Mouse (Mus musculus): Measurements from ENCODE around the gene 1700022I11Rik. TPM values are rescaled to one million over a fixed set of nuclear protein-coding genes. Genes with fewer than 3 reads are reported as not detected.

1700022I11Rik gene
- polyA plus RNA-seq, 1 experiment from 2014 or later, result not detected

DNA sequence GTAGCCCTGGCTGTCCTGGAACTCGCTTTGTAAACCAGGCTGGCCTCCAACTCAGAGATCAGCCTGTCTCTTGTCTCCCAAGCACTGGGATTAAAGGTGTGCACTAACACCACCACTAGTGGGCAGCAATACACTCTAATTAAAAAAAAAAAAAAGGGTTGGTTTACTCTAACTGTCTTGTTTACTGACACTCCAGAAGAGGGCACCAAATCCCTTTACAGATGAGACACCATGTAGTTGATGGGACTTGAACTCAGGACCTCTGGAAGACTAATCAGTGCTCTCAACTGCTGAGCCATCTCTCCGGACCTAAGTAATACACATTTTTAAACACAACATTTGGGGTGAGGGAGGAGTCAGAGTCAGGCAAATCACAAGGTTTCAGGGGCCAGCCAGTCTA, 36.4 kb downstream of the 1700022I11Rik start:
- H3K36me3 ChIP-seq (ENCODE audit: control insufficient read depth, insufficient read depth, low read length), result no peaks in the 10 kb centered on the region
- ATAC-seq, result no peak
- H3K9me3 ChIP-seq (ENCODE audit: control insufficient read depth, low read length), result no peaks in the 10 kb centered on the region
- H3K4me1 ChIP-seq (ENCODE audit: control insufficient read depth, insufficient read depth, low read length), result 0 out of 2 replicates have a peak, but pooled peaks cover 4% of the 10 kb centered on the region
- no peak overlapping the region for H3K27ac ChIP-seq (ENCODE audit: low read length)
- no peak overlapping the region for H3K4me3 ChIP-seq (ENCODE audit: low read length)
- H3K27me3 ChIP-seq (replicated peaks; ENCODE audit: control insufficient read depth, insufficient read depth, low read length), result no peaks in the 10 kb centered on the region
- 54% methylated on average over 2 of the region's 2 CpGs for WGBS
- H3K9ac ChIP-seq (ENCODE audit: low read depth, low read length), result no peak overlapping the region
- no peak overlapping the region for H3K4me2 ChIP-seq (ENCODE audit: low read depth, low read length)

DNA sequence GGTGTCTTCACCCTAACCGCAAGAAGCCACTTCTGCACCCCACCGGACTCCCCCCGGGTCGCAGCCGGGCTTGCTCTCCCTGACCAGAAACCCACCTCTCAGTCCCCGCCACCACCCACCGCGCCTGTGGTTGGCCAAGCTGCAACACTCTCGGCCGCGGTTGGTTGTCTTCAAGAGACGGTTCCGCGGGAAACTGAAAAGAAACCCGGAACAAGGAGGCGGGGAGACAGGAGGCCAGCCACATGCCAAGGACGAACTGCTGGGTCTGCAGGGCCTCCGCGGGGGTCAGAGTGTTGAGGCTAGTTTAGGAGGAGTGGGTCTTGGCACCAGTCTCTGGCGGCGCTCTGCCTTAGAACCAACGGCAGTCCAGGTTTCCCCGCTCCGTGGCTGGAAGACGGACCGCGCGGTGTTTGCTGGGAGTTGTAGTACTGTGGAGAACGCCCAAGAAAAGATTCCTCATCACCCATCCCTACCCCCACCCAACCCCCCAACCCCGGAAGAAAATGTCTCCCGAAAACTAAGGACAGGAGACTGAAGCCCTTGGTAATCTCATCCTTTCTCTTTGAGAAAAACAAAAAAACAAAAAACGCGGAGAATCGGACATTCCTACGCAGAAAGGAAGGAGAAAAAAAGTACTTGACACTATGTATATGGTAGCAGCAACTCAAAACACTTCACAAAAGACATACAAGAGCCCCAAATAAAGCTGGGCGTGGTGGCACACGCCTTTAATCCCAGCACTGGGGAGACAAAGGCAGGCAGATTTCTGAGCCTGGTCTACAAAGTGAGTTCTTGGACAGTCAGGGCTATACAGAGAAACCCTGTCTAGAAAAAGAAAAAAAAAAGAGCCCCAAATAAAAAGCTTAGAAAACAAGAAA, 41.0 kb downstream of the 1700022I11Rik start, which contains the start of gene Fancg:
Gene Fancg (minus strand): TSS at position 346 of the 878 bp plus-strand sequence.
- no peak within 1 kb of the TSS for H3K27ac ChIP-seq (ENCODE audit: low read length)
- H3K9me3 ChIP-seq (ENCODE audit: control insufficient read depth, low read length), result no peaks in the 10 kb centered on the region
- WGBS, result 1% methylated on average over 37 of the region's 37 CpGs
- ATAC-seq, result peak; percentile 92
- peak within 1 kb of the TSS; percentile 79 for H3K4me2 ChIP-seq (ENCODE audit: low read depth, low read length)
- H3K27me3 ChIP-seq (replicated peaks; ENCODE audit: control insufficient read depth, insufficient read depth, low read length), result no peaks in the 10 kb centered on the region
- peak within 1 kb of the TSS; percentile 85 for H3K4me3 ChIP-seq (ENCODE audit: low read length)
- H3K4me1 ChIP-seq (ENCODE audit: control insufficient read depth, insufficient read depth, low read length), result 0 out of 2 replicates have a peak, but pooled peaks cover 3% of the 10 kb centered on the region
- peak within 1 kb of the TSS; percentile 78 for H3K9ac ChIP-seq (ENCODE audit: low read depth, low read length)
- no peaks in the 10 kb centered on the region for H3K36me3 ChIP-seq (ENCODE audit: control insufficient read depth, insufficient read depth, low read length)

DNA sequence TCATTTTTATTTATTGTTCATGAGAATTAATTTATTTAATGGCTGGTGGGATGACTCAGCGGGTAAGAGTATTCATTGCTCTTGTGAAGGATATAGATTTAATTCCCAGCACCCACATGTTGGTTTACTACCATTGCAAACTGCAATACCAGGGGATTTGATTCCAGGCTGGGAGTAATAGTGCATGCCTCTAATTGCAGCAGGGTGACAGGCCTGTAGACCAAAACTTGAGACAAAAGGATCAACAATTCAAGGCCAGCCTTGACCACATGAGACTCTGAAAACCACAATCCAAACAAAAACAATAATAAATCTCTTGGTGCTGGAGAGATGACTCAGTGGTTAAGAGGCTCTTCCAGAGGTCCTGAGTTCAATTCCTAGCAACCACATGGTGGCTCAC, 42.7 kb downstream of the 1700022I11Rik start:
- 95% methylated on average over 1 of the region's 1 CpGs for WGBS
- Histone ChIP-seq H3K36me3 (ENCODE audit: control insufficient read depth, insufficient read depth, low read length) (no peaks in the 10 kb centered on the region), H3K9ac (ENCODE audit: low read depth, low read length) (no peak overlapping the region), H3K4me2 (ENCODE audit: low read depth, low read length) (no peak overlapping the region), H3K27ac (ENCODE audit: low read length) (no peak overlapping the region), H3K4me3 (ENCODE audit: low read length) (no peak overlapping the region), H3K9me3 (ENCODE audit: control insufficient read depth, low read length) (no peaks in the 10 kb centered on the region), H3K27me3 (replicated peaks; ENCODE audit: control insufficient read depth, insufficient read depth, low read length) (no peaks in the 10 kb centered on the region), H3K4me1 (ENCODE audit: control insufficient read depth, insufficient read depth, low read length) (0 out of 2 replicates have a peak, but pooled peaks cover 3% of the 10 kb centered on the region)
- ATAC-seq, result no peak

DNA sequence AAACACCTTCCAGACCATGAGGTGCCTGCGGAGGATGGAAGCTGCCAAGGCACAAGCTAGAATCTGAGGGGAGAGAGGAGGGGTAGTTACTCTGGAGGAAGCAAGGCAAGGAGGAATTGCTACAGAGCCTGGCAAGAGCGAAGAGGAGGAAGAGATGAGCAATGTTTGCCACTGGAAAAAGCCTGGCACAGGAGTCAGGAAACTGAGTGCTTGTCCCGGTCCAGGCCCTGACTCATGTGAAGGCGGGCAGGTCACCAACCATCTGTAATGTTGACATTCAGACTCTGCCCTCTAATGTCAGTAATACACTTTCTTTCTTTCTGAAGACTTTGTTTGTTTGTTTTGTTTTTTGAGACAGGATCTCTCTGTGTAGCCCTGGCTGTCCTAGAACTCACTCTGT, 48.8 kb downstream of the 1700022I11Rik start:
- no peaks in the 10 kb centered on the region for H3K27me3 ChIP-seq (replicated peaks; ENCODE audit: control insufficient read depth, insufficient read depth, low read length)
- H3K9ac ChIP-seq (ENCODE audit: low read depth, low read length), result no peak overlapping the region
- WGBS, result 91% methylated on average over 4 of the region's 4 CpGs
- ATAC-seq, result no peak
- H3K4me1 ChIP-seq (ENCODE audit: control insufficient read depth, insufficient read depth, low read length), result no peaks in the 10 kb centered on the region
- no peak overlapping the region for H3K27ac ChIP-seq (ENCODE audit: low read length)
- H3K36me3 ChIP-seq (ENCODE audit: control insufficient read depth, insufficient read depth, low read length), result peaks cover 12% of the 10 kb centered on the region
- no peak overlapping the region for H3K4me3 ChIP-seq (ENCODE audit: low read length)
- H3K9me3 ChIP-seq (ENCODE audit: control insufficient read depth, low read length), result no peaks in the 10 kb centered on the region
- no peak overlapping the region for H3K4me2 ChIP-seq (ENCODE audit: low read depth, low read length)

DNA sequence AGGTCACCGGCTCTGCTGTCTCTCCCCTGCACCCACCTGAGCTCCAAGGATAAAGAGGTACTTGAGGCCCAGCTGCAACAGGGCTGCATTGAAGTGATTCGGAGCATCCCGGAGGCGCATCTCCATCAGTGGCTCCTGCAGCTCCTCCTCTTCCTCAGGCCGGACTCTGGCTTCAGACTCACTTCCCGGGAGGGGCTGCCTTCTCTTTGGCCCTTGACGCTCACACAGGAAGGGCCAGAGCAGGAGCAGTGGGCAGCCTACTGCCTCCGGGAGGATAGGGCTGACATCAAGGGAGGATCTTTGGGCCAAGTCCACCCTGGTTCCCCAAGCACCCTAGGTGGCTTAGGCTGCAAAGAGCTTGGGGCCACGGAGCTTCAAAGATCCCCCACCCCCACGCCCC, 49.8 kb downstream of the 1700022I11Rik start:
- H3K36me3 ChIP-seq (ENCODE audit: control insufficient read depth, insufficient read depth, low read length), result peaks cover 16% of the 10 kb centered on the region
- no peak overlapping the region for H3K9ac ChIP-seq (ENCODE audit: low read depth, low read length)
- WGBS, result 93% methylated on average over 10 of the region's 10 CpGs
- no peak overlapping the region for H3K27ac ChIP-seq (ENCODE audit: low read length)
- H3K4me1 ChIP-seq (ENCODE audit: control insufficient read depth, insufficient read depth, low read length), result peaks cover 1% of the 10 kb centered on the region
- H3K4me3 ChIP-seq (ENCODE audit: low read length), result no peak overlapping the region
- no peaks in the 10 kb centered on the region for H3K27me3 ChIP-seq (replicated peaks; ENCODE audit: control insufficient read depth, insufficient read depth, low read length)
- no peak for ATAC-seq
- H3K4me2 ChIP-seq (ENCODE audit: low read depth, low read length), result no peak overlapping the region
- H3K9me3 ChIP-seq (ENCODE audit: control insufficient read depth, low read length), result no peaks in the 10 kb centered on the region

DNA sequence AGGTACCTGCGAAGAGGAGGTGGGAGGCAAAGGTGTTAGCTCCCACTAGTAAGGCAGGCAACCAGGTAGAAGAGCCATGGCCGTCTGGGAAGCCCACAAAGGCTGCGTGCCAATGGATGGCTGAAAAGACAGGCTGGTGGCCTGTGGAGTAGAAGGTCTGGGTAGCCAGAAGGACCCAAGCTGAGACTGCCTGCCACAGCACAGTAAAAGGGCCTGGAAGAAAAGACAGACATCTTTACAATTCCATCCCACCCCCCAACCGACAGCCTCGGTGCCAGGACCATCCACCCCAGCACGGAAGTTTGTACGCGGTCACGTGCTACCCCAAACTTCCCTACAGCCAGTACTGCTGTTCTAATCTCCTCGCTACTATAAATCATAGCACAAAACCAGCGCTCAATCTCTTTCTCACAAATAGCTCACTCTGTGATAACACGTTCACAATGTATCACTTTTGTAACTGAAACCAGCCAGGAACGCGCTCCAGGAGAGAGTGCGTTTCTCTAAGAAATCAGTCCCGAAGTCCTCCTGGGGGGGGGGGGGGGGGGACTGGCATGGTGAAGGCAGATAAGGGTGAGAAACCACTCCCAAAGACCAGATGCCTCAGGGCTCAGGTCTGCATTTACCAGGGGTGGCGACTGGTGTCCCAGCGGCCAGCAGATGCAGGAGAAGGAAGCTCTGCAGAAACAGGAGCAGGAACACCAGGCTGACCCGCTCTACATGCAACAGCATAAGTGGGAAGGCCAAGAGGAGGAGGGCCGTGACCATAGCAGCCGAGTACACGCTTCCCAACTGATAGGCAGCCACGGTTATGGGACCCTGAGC, 50.4 kb downstream of the 1700022I11Rik start:
- no peak overlapping the region for H3K4me3 ChIP-seq (ENCODE audit: low read length)
- H3K9me3 ChIP-seq (ENCODE audit: control insufficient read depth, low read length), result no peaks in the 10 kb centered on the region
- peaks cover 8% of the 10 kb centered on the region for H3K4me1 ChIP-seq (ENCODE audit: control insufficient read depth, insufficient read depth, low read length)
- WGBS, result 90% methylated on average over 23 of the region's 23 CpGs
- peaks cover 16% of the 10 kb centered on the region for H3K36me3 ChIP-seq (ENCODE audit: control insufficient read depth, insufficient read depth, low read length)
- no peak for ATAC-seq
- no peak overlapping the region for H3K9ac ChIP-seq (ENCODE audit: low read depth, low read length)
- no peak overlapping the region for H3K4me2 ChIP-seq (ENCODE audit: low read depth, low read length)
- H3K27ac ChIP-seq (ENCODE audit: low read length), result no peak overlapping the region
- H3K27me3 ChIP-seq (replicated peaks; ENCODE audit: control insufficient read depth, insufficient read depth, low read length), result no peaks in the 10 kb centered on the region

DNA sequence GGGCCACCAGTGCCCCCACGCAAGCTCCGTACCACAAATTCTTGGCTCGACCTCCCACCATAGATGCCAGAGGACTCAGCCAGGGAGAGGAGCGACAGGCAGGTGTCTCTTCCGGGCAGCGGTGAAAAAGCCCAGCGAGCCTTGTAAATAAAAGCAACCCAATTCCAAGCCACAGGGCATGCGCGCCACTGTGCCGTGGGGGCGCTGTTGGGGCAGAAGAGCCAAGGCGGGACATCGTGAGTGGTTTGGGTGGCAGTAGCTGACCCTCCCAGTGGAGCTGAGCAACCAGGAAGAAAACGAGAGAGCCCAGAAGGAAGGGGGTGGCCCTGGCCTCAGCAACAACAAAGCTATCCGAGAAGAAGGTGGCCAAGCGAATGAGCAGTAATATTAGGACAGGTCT, 51.5 kb downstream of the 1700022I11Rik start:
- Histone ChIP-seq H3K9me3 (ENCODE audit: control insufficient read depth, low read length) (no peaks in the 10 kb centered on the region), H3K27me3 (replicated peaks; ENCODE audit: control insufficient read depth, insufficient read depth, low read length) (no peaks in the 10 kb centered on the region), H3K4me1 (ENCODE audit: control insufficient read depth, insufficient read depth, low read length) (peaks cover 9% of the 10 kb centered on the region), H3K9ac (ENCODE audit: low read depth, low read length) (no peak overlapping the region), H3K4me2 (ENCODE audit: low read depth, low read length) (no peak overlapping the region), H3K4me3 (ENCODE audit: low read length) (no peak overlapping the region), H3K27ac (ENCODE audit: low read length) (no peak overlapping the region), H3K36me3 (ENCODE audit: control insufficient read depth, insufficient read depth, low read length) (peaks cover 16% of the 10 kb centered on the region)
- WGBS, result 87% methylated on average over 16 of the region's 16 CpGs
- ATAC-seq, result no peak

DNA sequence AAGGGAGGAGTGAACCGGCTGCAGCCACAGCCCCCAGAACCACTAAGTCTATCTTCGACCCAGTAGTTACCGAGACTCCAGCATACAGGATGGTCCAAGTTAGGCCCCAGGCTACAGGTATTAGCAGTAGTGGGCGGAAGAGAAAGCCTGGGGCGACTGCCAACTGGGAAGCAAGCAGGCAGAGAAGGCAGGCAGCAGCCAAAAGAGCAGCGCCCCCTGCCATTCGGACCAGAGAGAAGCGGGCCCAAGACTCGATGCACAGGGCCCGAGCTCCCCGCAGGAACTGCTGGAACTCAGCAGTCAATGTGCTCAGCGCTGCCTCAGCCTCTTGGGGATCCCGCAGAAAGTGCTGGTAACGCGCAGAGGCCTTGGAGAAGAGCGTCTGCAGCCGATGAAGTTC, 51.9 kb downstream of the 1700022I11Rik start:
- 81% methylated on average over 17 of the region's 17 CpGs for WGBS

DNA sequence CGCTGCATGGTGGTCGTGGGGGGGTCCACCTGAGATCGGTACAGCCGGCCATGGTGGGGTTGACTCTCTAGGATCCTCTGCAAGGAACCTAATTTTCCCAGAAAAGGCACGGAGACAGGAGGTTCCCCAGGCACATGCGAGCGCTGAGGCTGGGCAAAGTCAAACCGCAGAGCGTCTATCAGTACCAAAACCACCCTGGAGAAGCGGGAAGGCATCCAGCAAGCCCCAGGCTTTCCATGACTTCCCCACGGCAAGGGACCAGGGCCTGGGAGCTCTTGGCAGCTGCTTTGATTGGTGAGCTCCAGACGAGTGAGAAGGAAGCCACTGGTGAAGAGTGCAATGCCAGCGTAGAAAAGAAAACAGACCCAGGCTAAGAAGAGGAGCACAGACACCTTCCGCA, 55.3 kb downstream of the 1700022I11Rik start:
- no peak for ATAC-seq
- Histone ChIP-seq H3K4me3 (ENCODE audit: low read length) (peak overlapping the region; percentile 69), H3K36me3 (ENCODE audit: control insufficient read depth, insufficient read depth, low read length) (peaks cover 23% of the 10 kb centered on the region), H3K27me3 (replicated peaks; ENCODE audit: control insufficient read depth, insufficient read depth, low read length) (no peaks in the 10 kb centered on the region), H3K27ac (ENCODE audit: low read length) (peak overlapping the region; percentile 93), H3K4me1 (ENCODE audit: control insufficient read depth, insufficient read depth, low read length) (peaks cover 9% of the 10 kb centered on the region), H3K4me2 (ENCODE audit: low read depth, low read length) (peak overlapping the region; percentile 84), H3K9me3 (ENCODE audit: control insufficient read depth, low read length) (no peaks in the 10 kb centered on the region), H3K9ac (ENCODE audit: low read depth, low read length) (peak overlapping the region; percentile 77)
- WGBS, result 76% methylated on average over 14 of the region's 14 CpGs

More for the DNA sequence above, 51.9 kb downstream of the 1700022I11Rik start:
- Histone ChIP-seq H3K27me3 (replicated peaks; ENCODE audit: control insufficient read depth, insufficient read depth, low read length) (no peaks in the 10 kb centered on the region), H3K4me1 (ENCODE audit: control insufficient read depth, insufficient read depth, low read length) (peaks cover 9% of the 10 kb centered on the region), H3K27ac (ENCODE audit: low read length) (no peak overlapping the region), H3K9ac (ENCODE audit: low read depth, low read length) (no peak overlapping the region), H3K4me3 (ENCODE audit: low read length) (no peak overlapping the region), H3K36me3 (ENCODE audit: control insufficient read depth, insufficient read depth, low read length) (peaks cover 16% of the 10 kb centered on the region), H3K9me3 (ENCODE audit: control insufficient read depth, low read length) (no peaks in the 10 kb centered on the region), H3K4me2 (ENCODE audit: low read depth, low read length) (no peak overlapping the region)
- ATAC-seq, result no peak

All from intestine, embryonic 16.5 days (tissue).